Mouse (Mus musculus): ENCODE results near the gene Prpf4. TPM values are rescaled to one million over a fixed set of nuclear protein-coding genes. Genes with fewer than 3 reads are reported as not detected.

Prpf4 gene
- polyA plus RNA-seq, 1 experiment from 2014 or later = 34.3 TPM

DNA sequence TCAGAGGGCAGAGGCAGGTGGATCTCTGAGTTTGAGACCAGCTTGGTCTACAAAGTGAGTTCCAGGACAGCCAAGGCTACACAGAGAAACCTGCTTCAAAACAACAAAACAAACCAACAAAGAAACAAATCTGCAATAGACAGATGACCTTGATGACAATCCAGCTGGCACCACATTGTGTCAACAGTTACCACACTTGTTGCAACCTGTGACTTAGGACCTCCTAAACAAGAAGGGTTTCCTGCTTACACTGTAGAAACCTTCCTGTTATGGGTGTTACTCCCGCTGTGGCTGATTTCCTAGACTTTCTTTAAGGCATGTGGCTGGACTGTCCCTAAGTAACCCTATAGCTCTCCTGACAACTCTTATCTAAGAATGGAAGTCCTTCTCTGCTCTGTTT lies 12.8 kb upstream of the Prpf4 start:
- Histone ChIP-seq H3K27ac (replicated peaks) (no peak overlapping the region), H3K4me1 (0 out of 2 replicates have a peak, but pooled peaks cover 3% of the 10 kb centered on the region), H3K4me3 (no peak overlapping the region), H3K36me3 (peaks cover 89% of the 10 kb centered on the region), H3K27me3 (ENCODE audit: low read depth, poor library complexity, severe bottlenecking) (no peaks in the 10 kb centered on the region), H3K9me3 (replicated peaks) (no peaks in the 10 kb centered on the region)
- WGBS = 92% methylated on average over 1 of the region's 1 CpGs
- no peak for DNase-seq (ENCODE audit: low spot score)

DNA sequence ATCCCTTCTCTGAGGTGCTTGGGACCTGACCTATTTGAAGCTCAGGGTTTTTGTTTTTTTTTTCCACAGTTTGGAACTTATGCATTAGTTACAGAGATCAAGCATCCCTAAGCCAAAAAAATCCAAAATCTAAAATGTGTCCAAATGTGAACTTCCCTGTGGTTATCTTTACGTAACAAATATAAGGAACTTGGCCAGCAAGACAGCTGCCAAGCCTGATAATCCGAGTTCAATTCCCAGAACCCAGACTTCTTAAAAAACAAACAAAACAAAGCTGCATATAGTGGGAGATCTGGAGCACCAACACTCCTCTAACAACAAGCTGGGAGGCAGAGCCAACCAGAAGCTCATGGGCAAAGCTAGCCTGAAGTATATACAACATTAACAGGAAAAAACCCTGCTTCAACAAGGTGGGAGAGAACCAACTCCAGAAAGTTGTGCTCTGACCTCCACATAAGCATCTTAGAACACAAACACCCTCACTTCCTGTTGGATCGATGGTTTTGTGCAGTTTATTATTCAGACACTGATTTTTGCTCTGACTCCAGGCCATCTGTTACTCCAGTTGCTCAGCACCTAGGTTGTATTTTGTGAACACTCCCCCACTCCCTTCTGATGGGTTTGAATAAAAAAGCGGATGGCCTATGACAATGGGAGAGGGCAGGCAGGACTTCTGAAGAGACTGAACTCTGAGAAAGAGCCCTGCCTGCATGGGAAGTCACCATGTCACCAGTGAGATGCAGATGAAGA lies 10.8 kb upstream of the Prpf4 start:
- 93% methylated on average over 4 of the region's 4 CpGs for WGBS
- H3K36me3 ChIP-seq = peaks cover 90% of the 10 kb centered on the region
- H3K27ac ChIP-seq (replicated peaks) = no peak overlapping the region
- no peak for DNase-seq (ENCODE audit: low spot score)
- no peak overlapping the region for H3K4me3 ChIP-seq
- 0 out of 2 replicates have a peak, but pooled peaks cover 3% of the 10 kb centered on the region for H3K4me1 ChIP-seq
- no peaks in the 10 kb centered on the region for H3K9me3 ChIP-seq (replicated peaks)
- no peaks in the 10 kb centered on the region for H3K27me3 ChIP-seq (ENCODE audit: low read depth, poor library complexity, severe bottlenecking)

DNA sequence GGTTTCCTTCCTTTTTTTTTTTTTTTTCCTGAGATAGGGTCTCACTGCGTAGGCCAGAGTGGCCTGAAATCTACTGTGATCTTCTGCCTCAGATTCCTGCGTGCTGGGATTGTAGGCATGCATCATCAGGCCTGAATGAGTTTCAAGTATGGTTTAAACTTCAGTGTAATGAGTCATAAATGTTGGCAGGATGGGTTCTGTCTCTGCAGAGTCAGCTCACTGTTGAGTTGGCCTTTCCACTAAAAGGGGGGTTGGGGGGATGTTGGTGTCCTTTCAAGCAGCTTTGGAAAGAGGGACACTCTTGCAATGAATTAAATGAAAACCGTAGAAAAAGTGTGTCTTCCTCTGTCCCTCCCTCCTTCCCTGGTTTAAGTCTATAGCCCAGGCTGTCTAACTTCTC lies 9.6 kb upstream of the Prpf4 start:
- no peaks in the 10 kb centered on the region for H3K9me3 ChIP-seq (replicated peaks)
- H3K4me1 ChIP-seq = no peaks in the 10 kb centered on the region
- no peak overlapping the region for H3K27ac ChIP-seq (replicated peaks)
- no peak for DNase-seq (ENCODE audit: low spot score)
- no peak overlapping the region for H3K4me3 ChIP-seq
- no peaks in the 10 kb centered on the region for H3K27me3 ChIP-seq (ENCODE audit: low read depth, poor library complexity, severe bottlenecking)
- H3K36me3 ChIP-seq = peaks cover 94% of the 10 kb centered on the region
- 94% methylated on average over 3 of the region's 3 CpGs for WGBS

DNA sequence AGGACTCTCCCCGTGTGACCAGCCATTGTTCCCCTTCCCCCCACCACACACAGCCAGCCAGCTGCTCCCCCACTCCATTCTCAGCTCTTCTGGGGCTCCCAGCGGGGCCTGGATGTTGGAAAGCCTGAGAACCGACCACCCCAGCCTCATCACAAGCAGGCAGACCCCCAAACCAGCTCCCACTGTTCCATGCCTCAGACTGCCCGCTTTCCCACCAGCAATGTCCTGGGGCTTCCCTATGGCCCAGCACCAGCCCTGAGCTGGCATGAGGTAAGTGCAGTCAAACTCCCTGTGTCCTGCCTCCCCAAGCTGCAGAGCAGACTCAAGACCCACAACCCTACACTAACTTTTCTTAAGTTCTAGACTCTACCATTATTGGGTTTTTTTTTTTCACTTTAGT lies 2.5 kb upstream of the Prpf4 start:
- WGBS = 89% methylated on average over 4 of the region's 4 CpGs
- no peaks in the 10 kb centered on the region for H3K9me3 ChIP-seq (replicated peaks)
- H3K4me3 ChIP-seq = peak overlapping the region; percentile 23; the same call in 1 of the 2 replicates
- H3K36me3 ChIP-seq = peaks cover 63% of the 10 kb centered on the region
- H3K27ac ChIP-seq (replicated peaks) = no peak overlapping the region
- DNase-seq (ENCODE audit: low spot score) = no peak
- H3K4me1 ChIP-seq = peaks cover 31% of the 10 kb centered on the region
- H3K27me3 ChIP-seq (ENCODE audit: low read depth, poor library complexity, severe bottlenecking) = no peaks in the 10 kb centered on the region

DNA sequence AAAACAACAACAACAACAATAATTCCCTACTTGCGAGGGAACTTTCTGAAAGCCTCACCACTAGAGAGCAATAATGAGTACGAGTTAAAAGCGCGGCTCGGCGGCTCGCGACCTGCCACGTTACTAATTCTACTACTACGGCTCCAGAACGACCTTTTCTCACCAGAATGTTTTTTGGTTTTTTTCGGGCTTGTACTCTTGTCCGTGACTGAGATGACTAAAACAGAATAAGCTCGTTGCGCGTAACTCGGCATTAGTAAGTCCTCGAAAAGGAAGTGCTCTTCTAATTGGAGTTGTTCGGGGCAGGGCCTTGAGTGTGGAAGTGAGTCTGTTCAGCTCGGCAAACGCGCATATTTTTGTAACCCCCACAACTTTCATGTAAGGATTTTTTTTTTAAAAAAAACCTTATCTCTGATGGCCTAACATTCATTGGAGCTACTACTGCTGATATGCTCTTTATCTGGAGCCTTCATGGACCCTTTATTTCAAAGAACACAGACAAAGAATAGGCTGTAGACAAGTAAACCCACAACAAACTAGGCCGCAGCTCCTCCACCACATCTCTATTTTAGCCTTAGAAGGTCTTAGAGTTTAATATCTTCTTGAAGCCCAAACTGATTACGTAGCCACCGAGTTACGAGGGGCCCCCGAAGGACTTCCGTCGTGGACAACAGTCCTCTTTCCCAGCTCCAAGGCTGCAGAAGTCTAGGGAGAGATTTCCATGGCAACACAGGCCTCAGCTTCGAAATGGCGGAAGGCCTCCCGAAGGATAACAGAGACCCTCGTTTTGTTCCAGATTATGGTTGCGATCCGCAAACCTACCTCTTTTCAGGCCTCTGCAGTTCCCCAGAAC lies 641 bp upstream of the Prpf4 start:
- Histone ChIP-seq H3K9me3 (replicated peaks) (no peaks in the 10 kb centered on the region), H3K4me3 (peak overlapping the region; percentile 83), H3K27ac (replicated peaks) (peak overlapping the region; percentile 93), H3K4me1 (peaks cover 31% of the 10 kb centered on the region), H3K27me3 (ENCODE audit: low read depth, poor library complexity, severe bottlenecking) (no peaks in the 10 kb centered on the region), H3K36me3 (peaks cover 63% of the 10 kb centered on the region)
- peak; percentile 71 for DNase-seq (ENCODE audit: low spot score)
- WGBS = under 1% methylated on average over 35 of the region's 35 CpGs

DNA sequence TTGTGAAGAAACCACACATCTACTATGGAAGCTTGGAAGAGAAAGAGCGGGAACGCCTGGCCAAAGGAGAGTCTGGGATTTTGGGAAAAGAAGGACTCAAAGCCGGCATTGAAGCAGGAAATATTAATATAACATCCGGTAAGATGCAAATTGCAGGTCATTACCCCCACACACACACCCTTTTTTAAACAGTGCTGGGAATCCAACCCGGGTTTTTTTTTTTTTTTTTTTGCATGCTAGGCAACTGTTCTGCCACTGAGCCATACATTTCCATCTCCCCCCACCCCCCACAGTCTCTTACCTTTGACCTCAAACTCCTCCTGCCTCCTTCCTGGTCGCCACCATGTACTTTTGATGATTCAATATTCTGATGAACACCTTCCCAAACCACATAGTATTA lies 1.0 kb downstream of the Prpf4 start:
- peaks cover 31% of the 10 kb centered on the region for H3K4me1 ChIP-seq
- DNase-seq (ENCODE audit: low spot score) = no peak
- peak overlapping the region; percentile 93 for H3K27ac ChIP-seq (replicated peaks)
- H3K36me3 ChIP-seq = peaks cover 63% of the 10 kb centered on the region
- no peaks in the 10 kb centered on the region for H3K27me3 ChIP-seq (ENCODE audit: low read depth, poor library complexity, severe bottlenecking)
- WGBS = 52% methylated on average over 6 of the region's 6 CpGs
- H3K9me3 ChIP-seq (replicated peaks) = no peaks in the 10 kb centered on the region
- peak overlapping the region; percentile 83 for H3K4me3 ChIP-seq

DNA sequence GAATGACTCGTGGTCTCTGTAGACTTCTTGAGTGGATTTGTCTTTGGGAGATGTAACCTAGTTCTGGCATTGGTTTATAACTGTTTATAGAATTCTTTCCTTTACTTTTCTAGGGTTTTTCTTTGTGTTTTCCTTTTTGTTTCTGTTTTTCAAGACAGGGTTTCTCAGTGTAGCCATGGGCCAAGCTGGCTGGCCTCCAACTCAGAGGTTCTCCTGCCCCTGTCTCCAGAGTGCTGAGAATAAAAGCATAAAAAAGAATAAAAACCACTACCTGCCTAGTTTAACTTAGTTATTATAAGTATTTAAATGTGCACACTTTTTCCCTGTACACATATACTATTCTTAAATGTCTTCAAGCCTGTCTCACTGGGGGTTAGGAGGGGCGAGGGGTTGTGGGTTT lies 1.7 kb downstream of the Prpf4 start:
- WGBS = 90% methylated on average over 2 of the region's 2 CpGs

DNA sequence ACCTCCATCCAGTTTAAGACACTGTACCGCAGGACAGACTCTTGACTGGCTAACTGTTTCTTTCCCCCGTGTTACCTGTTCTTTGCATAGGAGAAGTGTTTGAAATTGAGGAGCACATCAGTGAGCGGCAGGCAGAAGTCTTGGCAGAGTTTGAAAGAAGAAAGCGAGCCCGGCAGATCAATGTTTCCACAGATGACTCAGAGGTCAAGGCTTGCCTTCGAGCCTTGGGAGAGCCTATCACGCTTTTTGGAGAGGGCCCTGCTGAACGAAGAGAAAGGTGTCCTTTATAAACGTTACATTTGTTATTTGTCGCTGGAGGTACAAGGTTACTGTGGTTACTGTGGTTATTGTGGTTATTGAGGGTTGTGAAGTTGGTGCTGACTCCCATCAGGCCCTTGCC lies 3.0 kb downstream of the Prpf4 start:
- Histone ChIP-seq H3K27ac (replicated peaks) (no peak overlapping the region), H3K4me3 (no peak overlapping the region), H3K9me3 (replicated peaks) (no peaks in the 10 kb centered on the region), H3K4me1 (peaks cover 18% of the 10 kb centered on the region), H3K36me3 (peaks cover 66% of the 10 kb centered on the region), H3K27me3 (ENCODE audit: low read depth, poor library complexity, severe bottlenecking) (no peaks in the 10 kb centered on the region)
- 96% methylated on average over 10 of the region's 10 CpGs for WGBS
- no peak for DNase-seq (ENCODE audit: low spot score)

More for the DNA sequence above, 1.7 kb downstream of the Prpf4 start:
- Histone ChIP-seq H3K27ac (replicated peaks) (no peak overlapping the region), H3K36me3 (peaks cover 64% of the 10 kb centered on the region), H3K9me3 (replicated peaks) (no peaks in the 10 kb centered on the region), H3K4me1 (peaks cover 30% of the 10 kb centered on the region), H3K27me3 (ENCODE audit: low read depth, poor library complexity, severe bottlenecking) (no peaks in the 10 kb centered on the region), H3K4me3 (peak overlapping the region; percentile 83)
- no peak for DNase-seq (ENCODE audit: low spot score)

DNA sequence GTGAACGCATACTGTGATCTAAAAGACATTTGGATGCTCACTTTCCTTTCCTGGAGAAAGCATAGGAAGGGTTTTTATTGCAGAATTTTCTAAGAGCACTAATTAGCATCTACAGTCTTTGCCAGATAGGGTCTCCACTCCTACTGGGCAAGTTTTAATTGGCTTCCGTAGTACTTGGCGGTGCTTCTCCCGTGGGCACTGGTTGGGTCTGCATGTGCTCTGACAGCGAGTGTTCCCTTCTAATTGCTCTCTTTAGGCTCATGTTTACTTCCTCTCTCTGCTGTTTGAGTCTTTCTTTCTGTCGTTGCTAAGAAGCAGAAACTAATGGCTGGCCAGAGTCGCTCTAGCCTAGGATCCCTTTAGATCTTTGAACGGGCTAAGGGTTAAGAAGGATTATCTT lies 9.9 kb downstream of the Prpf4 start:
- Histone ChIP-seq H3K27ac (replicated peaks) (no peak overlapping the region), H3K4me1 (no peaks in the 10 kb centered on the region), H3K9me3 (replicated peaks) (no peaks in the 10 kb centered on the region), H3K27me3 (ENCODE audit: low read depth, poor library complexity, severe bottlenecking) (no peaks in the 10 kb centered on the region), H3K36me3 (peaks cover 100% of the 10 kb centered on the region), H3K4me3 (no peak overlapping the region)
- no peak for DNase-seq (ENCODE audit: low spot score)
- 91% methylated on average over 8 of the region's 8 CpGs for WGBS

DNA sequence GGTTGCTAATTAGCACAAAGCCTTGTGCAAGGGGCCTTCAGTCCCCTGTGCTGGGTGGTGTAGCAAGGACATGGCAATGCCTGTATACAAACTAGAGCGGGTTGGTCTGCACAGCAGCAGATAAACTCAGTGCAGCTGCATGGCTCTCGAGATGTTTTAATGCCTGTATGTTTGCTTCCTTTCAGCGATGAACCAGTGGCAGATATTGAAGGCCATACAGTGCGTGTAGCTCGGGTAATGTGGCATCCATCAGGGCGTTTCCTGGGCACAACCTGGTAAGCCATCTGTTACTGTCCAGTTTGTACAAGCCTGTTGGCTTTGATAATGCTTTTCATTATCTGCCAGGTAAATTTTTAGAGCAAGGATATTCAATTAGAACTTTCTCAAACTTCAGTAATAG lies 10.5 kb downstream of the Prpf4 start:
- Histone ChIP-seq H3K27me3 (ENCODE audit: low read depth, poor library complexity, severe bottlenecking) (no peaks in the 10 kb centered on the region), H3K36me3 (peaks cover 100% of the 10 kb centered on the region), H3K27ac (replicated peaks) (no peak overlapping the region), H3K4me1 (no peaks in the 10 kb centered on the region), H3K9me3 (replicated peaks) (no peaks in the 10 kb centered on the region), H3K4me3 (no peak overlapping the region)
- no peak for DNase-seq (ENCODE audit: low spot score)
- WGBS = 95% methylated on average over 6 of the region's 6 CpGs

DNA sequence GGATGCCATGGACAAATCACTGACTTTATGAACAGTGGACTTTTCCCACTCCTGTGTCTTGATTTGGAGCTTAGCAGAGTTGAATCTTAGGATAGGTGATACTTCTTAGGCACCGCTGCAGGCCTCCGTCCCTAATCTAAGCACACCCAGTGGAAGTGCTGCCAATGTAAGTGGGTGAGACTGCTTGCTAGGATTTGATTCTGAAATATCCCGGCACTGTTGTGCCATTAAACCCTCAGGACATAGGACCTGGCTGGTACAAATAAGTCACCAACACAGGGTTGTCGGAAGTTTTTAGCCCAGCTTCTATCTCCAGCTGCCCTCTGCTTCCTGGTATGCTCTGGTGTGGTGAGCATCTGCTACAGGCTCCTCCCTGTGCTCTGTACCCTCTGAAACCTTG lies 17.3 kb downstream of the Prpf4 start:
- H3K36me3 ChIP-seq = peaks cover 53% of the 10 kb centered on the region
- WGBS = 93% methylated on average over 4 of the region's 4 CpGs
- H3K4me3 ChIP-seq = no peak overlapping the region
- H3K27ac ChIP-seq (replicated peaks) = no peak overlapping the region
- no peaks in the 10 kb centered on the region for H3K4me1 ChIP-seq
- H3K27me3 ChIP-seq (ENCODE audit: low read depth, poor library complexity, severe bottlenecking) = no peaks in the 10 kb centered on the region
- no peak for DNase-seq (ENCODE audit: low spot score)
- H3K9me3 ChIP-seq (replicated peaks) = no peaks in the 10 kb centered on the region

DNA sequence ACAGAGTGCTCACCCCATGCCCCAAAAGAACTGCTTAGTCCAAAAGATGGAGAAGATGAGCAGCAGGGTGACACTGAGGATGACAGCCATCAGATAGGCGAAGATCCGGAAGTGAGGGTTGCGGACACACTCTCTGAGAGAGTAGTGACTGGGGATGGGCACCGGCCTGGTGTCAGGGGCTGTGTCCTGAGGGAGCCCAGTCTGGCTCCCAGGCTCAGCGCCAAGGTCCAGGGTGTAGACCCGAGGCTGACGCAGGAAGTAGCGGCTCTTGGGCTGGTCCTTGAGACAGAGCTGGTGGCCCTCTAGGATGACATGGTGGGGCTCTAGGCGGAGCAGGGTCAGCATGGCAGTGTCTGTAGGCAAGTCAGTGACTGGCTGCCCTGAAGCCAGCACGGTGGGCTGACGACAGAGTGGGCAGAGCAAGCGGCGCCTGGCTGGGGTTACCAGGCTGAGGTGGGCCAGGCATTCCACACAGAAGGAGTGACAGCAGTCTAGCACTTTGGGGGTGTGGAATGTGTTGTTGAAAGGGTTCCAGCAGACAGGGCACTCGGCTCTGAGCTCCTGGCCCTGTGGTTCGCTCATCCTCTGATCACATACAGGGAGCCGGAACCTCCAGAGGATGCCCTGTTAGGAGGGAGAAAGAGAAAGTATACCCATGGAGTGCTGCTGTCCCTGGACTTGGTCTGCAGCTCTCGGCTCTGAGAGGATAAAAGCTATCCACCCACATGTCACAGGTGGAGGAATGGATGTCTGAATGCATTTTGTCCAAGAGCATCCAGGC lies 19.6 kb downstream of the Prpf4 start:
- peaks cover 30% of the 10 kb centered on the region for H3K36me3 ChIP-seq
- H3K27me3 ChIP-seq (ENCODE audit: low read depth, poor library complexity, severe bottlenecking) = no peaks in the 10 kb centered on the region
- H3K4me3 ChIP-seq = no peak overlapping the region
- H3K27ac ChIP-seq (replicated peaks) = no peak overlapping the region
- WGBS = 77% methylated on average over 17 of the region's 17 CpGs
- no peaks in the 10 kb centered on the region for H3K4me1 ChIP-seq
- no peaks in the 10 kb centered on the region for H3K9me3 ChIP-seq (replicated peaks)
- DNase-seq (ENCODE audit: low spot score) = no peak
